Mouse (Mus musculus): ENCODE results near the gene Slc25a40.

Gene Slc25a40

GRCm38 (mm10) chr5:8422157-8422931 lies at the start of gene Slc25a40, which contains the start of gene Dbf4:
Gene Slc25a40 (plus strand): TSS chr5:8422850.
Gene Dbf4 (minus strand): TSS chr5:8422716.
- DNase-seq (ENCODE audit: low read depth, low spot score), result peak; percentile 69

- no peak for DNase-seq (ENCODE audit: low read depth, low spot score)
Measured at GRCm38 (mm10) chr5:8373415-8373814, 49.2 kb upstream of the Slc25a40 start.

- no peak for DNase-seq (ENCODE audit: low read depth, low spot score)
Measured at GRCm38 (mm10) chr5:8374297-8374906, 48.2 kb upstream of the Slc25a40 start.

- DNase-seq (ENCODE audit: low read depth, low spot score), result no peak
Measured at GRCm38 (mm10) chr5:8393891-8394583, 28.6 kb upstream of the Slc25a40 start.

GRCm38 (mm10) chr5:8397587-8398249 lies 24.9 kb upstream of the Slc25a40 start:
- DNase-seq (ENCODE audit: low read depth, low spot score), result no peak

- no peak for DNase-seq (ENCODE audit: low read depth, low spot score)
Measured at GRCm38 (mm10) chr5:8408746-8409145, 13.9 kb upstream of the Slc25a40 start.

- no peak for DNase-seq (ENCODE audit: low read depth, low spot score)
Measured at GRCm38 (mm10) chr5:8416683-8417413, 5.8 kb upstream of the Slc25a40 start.

GRCm38 (mm10) chr5:8417443-8417842 lies 5.2 kb upstream of the Slc25a40 start:
- DNase-seq (ENCODE audit: low read depth, low spot score), result no peak

- DNase-seq (ENCODE audit: low read depth, low spot score), result no peak
Measured at GRCm38 (mm10) chr5:8421424-8421823, 1.2 kb upstream of the Slc25a40 start.

GRCm38 (mm10) chr5:8422932-8423928 lies 580 bp downstream of the Slc25a40 start:
- no peak for DNase-seq (ENCODE audit: low read depth, low spot score)

GRCm38 (mm10) chr5:8424116-8424515 lies 1.5 kb downstream of the Slc25a40 start:
- DNase-seq (ENCODE audit: low read depth, low spot score), result peak; percentile 68

- DNase-seq (ENCODE audit: low read depth, low spot score), result no peak
Measured at GRCm38 (mm10) chr5:8425899-8426298, 3.2 kb downstream of the Slc25a40 start.

- no peak for DNase-seq (ENCODE audit: low read depth, low spot score)
Measured at GRCm38 (mm10) chr5:8437481-8438156, 15.0 kb downstream of the Slc25a40 start.

GRCm38 (mm10) chr5:8439095-8439494 lies 16.4 kb downstream of the Slc25a40 start:
- DNase-seq (ENCODE audit: low read depth, low spot score), result no peak

GRCm38 (mm10) chr5:8455565-8455964 lies 32.9 kb downstream of the Slc25a40 start:
- no peak for DNase-seq (ENCODE audit: low read depth, low spot score)

- no peak for DNase-seq (ENCODE audit: low read depth, low spot score)
Measured at GRCm38 (mm10) chr5:8456561-8456960, 33.9 kb downstream of the Slc25a40 start.

GRCm38 (mm10) chr5:8487989-8488700 lies 65.5 kb downstream of the Slc25a40 start:
- DNase-seq (ENCODE audit: low read depth, low spot score), result no peak

GRCm38 (mm10) chr5:8488701-8489297 lies 66.1 kb downstream of the Slc25a40 start:
- no peak for DNase-seq (ENCODE audit: low read depth, low spot score)

All from WW6 (cell line).